Mouse (Mus musculus) macrophage (primary cell): ENCODE results near the gene Lhpp. TPM values are rescaled to one million over a fixed set of nuclear protein-coding genes. Genes with fewer than 3 reads are reported as not detected.

Experiments
- H3K27ac ChIP-seq: fragments of 350-480 bp; formaldehyde crosslinking; 2 replicates; pipeline ENCODE4 v1.9.0; 2021
- H3K36me3 ChIP-seq: fragments of 350-480 bp; formaldehyde crosslinking; 2 replicates; pipeline ENCODE4 v1.9.0; 2021; ENCODE audit errors: inconsistent target
- H3K4me3 ChIP-seq: fragments of 350-480 bp; formaldehyde crosslinking; 2 replicates; pipeline ENCODE4 v1.9.0; 2021; ENCODE audit errors: inconsistent target
- H3K79me2 ChIP-seq: fragments of 350-480 bp; formaldehyde crosslinking; 2 replicates; pipeline ENCODE4 v1.9.0; 2021; ENCODE audit errors: inconsistent target
- WGBS: methylation state at CpG from one replicate; pipeline ENCODE4 v1.1.7; 2026; ENCODE audit warnings: inconsistent platforms; ENCODE audit not compliant: missing documents; 5-methylcytosine and 5-hydroxymethylcytosine counted together
- polyA plus RNA-seq: library from polyadenylated mRNA; stranded (reverse); fragments of 250-400 nt; gene quantifications from 3 replicates; pipeline ENCODE4 v1.2.4, GENCODE M21; 2018; ENCODE audit warnings: inconsistent platforms

The Lhpp gene
- polyA plus RNA-seq, 1 experiment from 2014 or later = 21.2 TPM

DNA sequence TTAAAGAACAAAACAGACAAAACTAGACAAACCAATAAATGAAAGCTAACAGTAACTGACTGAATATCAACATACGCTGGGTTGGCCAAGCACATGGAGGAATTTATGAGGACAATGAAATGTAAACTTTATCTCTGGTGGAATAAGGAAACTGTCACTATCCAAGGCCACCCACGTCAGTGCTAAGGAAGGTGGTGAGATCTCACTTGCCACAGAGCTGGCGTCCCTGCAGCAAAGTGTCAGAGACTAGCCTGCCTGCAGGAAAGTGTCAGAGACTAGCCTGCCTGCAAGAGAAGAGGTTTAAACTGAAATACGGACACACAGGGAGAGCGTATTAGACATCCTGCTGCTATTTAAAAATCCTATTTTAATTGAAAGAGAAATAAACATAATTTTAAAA, 23.3 kb upstream of the Lhpp start:
- H3K27ac ChIP-seq = no peak overlapping the region
- H3K79me2 ChIP-seq = no peaks in the 10 kb centered on the region
- H3K4me3 ChIP-seq = no peak overlapping the region
- no peaks in the 10 kb centered on the region for H3K36me3 ChIP-seq
- WGBS = 94% methylated on average over 5 of the region's 5 CpGs

DNA sequence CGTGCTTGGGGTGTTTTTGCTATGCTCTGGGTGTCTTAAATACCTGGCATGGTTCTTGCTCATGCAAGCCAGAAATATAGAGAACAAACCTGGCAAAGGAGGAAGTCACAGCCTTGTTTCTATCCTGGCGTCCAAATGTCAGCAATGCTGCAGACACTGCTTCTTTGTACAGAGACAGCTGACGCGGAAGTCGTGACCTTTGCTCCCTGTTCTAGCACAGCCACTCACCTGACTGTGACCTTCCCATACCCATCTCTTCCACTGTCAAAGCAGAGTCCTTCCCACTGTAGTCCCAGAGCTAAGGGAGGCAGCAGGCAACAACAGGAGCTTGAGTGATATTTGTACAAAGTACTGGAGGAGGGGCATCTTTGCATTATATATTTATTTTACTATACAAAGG, 20.8 kb upstream of the Lhpp start:
- H3K4me3 ChIP-seq = no peak overlapping the region
- no peak overlapping the region for H3K27ac ChIP-seq
- H3K79me2 ChIP-seq = no peaks in the 10 kb centered on the region
- no peaks in the 10 kb centered on the region for H3K36me3 ChIP-seq
- WGBS = 45% methylated on average over 5 of the region's 5 CpGs

DNA sequence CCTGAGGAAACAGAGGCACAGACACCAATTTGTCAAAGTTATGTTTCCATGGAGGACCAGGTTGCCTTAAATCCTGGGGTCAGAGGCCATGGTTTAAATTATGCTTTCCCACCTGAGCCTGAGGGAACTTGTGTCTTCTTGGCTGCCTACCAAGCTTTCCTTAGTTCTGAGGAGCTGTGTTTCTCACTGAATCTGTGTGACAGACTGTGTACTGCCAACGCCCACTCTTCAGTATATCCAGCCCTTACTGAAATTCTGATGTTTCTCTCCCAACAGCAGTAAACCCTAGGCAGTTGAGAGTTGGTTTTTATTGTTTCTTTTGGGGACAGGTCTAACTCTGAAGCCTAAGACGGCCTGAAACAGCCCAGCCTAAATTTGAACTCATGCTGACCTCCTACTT, 16.7 kb upstream of the Lhpp start:
- H3K36me3 ChIP-seq = no peaks in the 10 kb centered on the region
- H3K79me2 ChIP-seq = no peaks in the 10 kb centered on the region
- no peak overlapping the region for H3K27ac ChIP-seq
- no peak overlapping the region for H3K4me3 ChIP-seq
- 80% methylated on average over 2 of the region's 2 CpGs for WGBS

DNA sequence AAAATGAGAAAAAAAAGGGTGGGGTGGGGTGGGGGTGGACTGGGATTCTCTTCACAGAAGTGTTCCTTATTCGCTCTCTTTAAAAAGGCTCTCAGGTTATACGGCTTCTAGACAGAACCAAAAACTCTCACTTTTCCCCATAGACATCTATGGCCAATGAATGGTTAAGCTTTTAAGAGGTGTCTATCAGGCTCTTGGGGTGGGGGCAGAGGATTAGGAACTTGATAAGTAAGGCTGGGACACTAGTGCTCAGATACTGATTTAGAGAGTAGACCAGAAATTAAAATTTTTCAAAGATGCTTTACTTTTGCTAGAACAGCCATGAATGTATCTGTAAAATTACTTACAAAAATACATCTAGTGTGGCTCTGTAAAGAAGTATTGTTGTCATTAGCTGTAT, 16.1 kb upstream of the Lhpp start:
- Histone ChIP-seq H3K36me3 (no peaks in the 10 kb centered on the region), H3K27ac (no peak overlapping the region), H3K4me3 (no peak overlapping the region), H3K79me2 (no peaks in the 10 kb centered on the region)
- 95% methylated on average over 2 of the region's 2 CpGs for WGBS

DNA sequence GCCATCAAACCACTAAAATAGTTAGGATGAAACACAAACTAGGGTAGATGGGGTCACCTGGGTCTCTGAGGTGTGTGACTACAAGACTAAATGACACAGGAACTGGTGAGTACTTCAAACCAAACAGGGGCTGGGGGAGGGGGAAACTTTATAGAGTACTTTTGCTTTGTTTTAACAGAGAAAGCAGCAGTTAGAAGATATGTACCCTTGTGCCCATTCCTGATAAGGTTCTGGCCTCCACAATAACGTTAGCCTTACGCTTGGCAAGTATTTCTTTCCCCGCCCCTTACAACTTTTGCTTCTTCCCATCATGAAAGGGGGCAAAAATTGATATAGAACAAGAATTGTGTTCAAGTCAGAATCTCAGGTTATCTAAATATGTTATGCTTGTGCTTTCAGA, 14.7 kb upstream of the Lhpp start:
- Histone ChIP-seq H3K27ac (no peak overlapping the region), H3K36me3 (no peaks in the 10 kb centered on the region), H3K4me3 (no peak overlapping the region), H3K79me2 (no peaks in the 10 kb centered on the region)
- 86% methylated on average over 3 of the region's 3 CpGs for WGBS

DNA sequence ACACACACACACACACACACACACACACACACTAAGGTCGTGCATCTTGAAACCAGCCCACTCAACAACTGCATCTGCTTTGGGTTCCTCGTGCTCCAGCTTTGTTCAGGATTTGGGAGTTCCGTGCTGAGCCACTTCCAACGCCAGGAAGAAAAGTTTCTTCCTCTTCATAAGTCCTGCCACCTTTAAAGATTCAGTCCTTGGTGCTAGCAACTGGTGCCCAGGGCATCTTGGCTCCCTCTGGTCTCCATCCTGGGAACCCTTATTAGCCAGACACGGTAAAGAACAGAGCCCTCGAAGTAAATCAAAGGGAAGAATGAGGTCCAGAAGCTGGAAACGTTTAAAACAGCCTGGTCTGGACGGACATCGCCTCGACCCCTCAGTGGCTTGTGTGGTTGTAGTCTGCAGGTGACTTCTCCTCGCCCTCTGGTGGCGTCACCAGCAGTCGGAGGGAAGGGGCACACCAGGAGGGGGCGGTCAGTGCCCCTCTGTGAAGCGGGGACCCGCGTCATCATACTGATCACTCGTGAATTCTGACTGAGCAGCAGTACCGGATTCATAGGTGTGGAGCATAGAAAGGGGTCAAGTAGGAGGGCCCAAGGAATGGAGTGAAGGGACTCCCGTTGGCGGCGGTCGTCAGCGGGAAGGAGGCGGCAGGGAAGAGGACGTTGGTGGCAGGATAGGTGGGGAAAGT, 13.7 kb upstream of the Lhpp start:
- H3K36me3 ChIP-seq = no peaks in the 10 kb centered on the region
- 9% methylated on average over 26 of the region's 26 CpGs for WGBS
- H3K79me2 ChIP-seq = no peaks in the 10 kb centered on the region
- H3K27ac ChIP-seq = no peak overlapping the region
- no peak overlapping the region for H3K4me3 ChIP-seq

DNA sequence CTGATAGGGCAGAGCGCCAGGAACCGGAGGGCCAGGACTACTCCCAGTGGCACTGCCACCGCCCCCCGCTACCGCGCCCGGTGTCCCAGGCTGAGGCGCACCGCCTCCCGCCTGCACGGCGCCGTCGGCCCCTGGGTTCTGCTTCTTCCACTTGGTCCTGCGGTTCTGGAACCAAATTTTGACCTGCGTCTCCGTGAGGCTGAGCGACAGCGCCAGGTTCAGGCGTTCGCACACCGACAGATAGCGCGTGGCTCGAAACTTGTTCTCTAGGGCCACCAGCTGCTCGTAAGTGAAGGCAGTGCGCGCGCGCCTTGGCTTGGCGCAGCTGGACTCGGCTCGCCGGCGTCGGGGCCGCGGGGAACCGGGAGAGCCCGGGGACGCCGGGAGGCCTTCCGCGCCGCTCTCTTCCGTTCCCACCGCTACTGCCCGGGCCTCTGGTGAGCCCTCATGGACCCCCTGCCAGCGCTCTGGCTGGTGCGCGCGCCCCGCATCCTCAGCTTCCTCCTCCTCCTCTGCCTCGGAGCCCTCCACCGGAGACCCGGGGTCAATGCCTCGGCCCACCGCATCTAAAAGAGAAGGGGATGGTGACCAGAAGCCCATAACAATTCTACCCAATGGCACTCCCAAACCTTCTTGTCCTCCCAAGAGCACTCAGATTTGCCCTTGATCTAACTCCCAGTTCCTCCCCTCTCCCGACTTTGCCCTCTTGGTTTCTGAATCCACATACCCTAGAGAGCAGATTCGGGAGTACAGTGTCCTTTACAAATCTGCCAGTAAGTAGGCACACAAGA, 13.0 kb upstream of the Lhpp start:
- no peaks in the 10 kb centered on the region for H3K36me3 ChIP-seq
- no peaks in the 10 kb centered on the region for H3K79me2 ChIP-seq
- 1% methylated on average over 60 of the region's 60 CpGs for WGBS
- no peak overlapping the region for H3K27ac ChIP-seq
- no peak overlapping the region for H3K4me3 ChIP-seq

DNA sequence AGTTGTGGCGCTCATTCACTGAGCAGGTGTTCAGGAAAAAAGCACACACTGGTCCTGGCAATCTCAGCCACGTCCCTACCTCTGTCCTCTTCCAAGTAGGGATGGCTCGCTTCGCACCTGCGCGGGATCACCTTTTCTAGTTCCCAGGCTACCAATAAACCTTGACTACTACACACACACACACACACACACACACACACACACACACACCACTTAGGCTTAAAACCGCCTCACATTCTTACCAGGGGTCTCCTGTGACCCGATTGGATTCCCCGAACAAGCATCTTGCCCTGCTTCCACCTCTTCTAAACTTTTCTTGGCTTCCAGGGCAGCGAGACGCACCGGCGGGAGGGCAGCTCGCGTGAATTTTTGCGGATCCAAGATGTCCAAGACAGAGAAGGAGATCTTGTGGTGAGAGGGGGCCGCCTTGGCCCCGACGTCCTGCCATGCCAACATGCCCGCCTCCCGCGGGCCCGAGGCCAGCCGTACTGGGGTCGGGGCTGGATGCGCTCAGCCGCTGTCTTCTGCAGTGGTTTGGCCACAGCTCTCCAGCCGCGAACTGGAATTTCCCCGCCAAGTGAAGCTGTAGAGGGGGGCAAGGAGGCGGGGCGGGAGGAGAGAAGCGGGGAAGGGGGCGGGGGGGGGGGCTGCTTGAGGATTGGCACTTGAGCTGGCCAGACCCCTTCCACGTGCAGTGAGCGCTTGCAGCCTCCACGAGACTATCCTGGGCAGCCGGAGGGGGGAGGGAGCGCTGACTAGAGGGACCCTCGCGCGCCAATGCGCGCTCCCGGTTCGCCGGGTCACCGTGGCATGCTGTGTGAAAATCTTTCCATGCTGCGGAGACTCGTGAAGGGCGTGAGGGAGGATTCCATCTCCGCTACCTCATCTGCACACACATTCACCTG, 11.1 kb upstream of the Lhpp start, which contains the start of gene Nkx1-2:
Nkx1-2 (minus strand) TSS at position 567 of the 905 bp plus-strand sequence.
- no peak within 1 kb of the TSS for H3K27ac ChIP-seq
- WGBS = 3% methylated on average over 45 of the region's 52 CpGs
- H3K36me3 ChIP-seq = no peaks in the 10 kb centered on the region
- H3K4me3 ChIP-seq = no peak within 1 kb of the TSS
- H3K79me2 ChIP-seq = no peaks in the 10 kb centered on the region

DNA sequence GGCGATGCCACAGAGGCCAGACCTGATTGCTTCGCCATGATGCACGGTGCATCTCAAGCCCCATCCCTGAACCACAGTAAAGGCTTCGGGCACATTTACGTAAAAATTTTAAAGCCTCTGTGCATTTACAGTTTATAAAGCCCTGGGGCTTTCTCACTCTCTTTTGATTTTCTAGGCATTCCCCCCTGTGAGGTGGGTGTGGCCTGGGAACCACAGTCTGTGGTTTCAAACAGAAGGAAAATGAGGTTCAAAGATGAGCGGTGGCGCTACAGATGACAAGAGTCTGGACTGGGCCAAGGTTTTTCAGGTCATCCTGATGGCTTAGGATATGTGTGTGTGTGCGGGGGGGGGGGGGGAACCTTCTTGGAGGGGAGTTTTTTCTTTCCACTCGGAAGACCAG, 10.4 kb upstream of the Lhpp start:
- Histone ChIP-seq H3K36me3 (no peaks in the 10 kb centered on the region), H3K4me3 (no peak overlapping the region), H3K27ac (no peak overlapping the region), H3K79me2 (no peaks in the 10 kb centered on the region)
- WGBS = 4% methylated on average over 9 of the region's 9 CpGs

DNA sequence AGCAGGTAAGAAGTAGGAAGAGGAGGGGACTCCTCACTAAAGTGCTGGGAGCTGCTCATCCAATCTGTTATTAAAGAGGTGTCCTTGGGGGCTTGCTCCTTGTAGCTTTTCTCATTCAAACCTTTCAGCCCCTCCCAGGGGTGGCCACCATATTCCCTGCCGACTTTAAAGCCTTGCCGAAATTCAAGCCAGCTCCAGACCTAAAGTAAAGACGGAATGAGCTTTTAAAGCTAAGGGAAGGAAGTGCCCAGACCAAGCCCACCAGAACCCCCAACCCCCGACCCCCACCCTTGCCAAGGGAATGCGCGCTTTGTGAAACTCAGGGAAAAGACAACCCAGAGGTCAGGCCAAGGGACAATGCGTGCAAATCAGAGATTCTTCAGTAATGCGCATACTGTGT, 9.5 kb upstream of the Lhpp start:
- Histone ChIP-seq H3K27ac (no peak overlapping the region), H3K36me3 (no peaks in the 10 kb centered on the region), H3K79me2 (no peaks in the 10 kb centered on the region), H3K4me3 (no peak overlapping the region)
- 26% methylated on average over 8 of the region's 8 CpGs for WGBS

DNA sequence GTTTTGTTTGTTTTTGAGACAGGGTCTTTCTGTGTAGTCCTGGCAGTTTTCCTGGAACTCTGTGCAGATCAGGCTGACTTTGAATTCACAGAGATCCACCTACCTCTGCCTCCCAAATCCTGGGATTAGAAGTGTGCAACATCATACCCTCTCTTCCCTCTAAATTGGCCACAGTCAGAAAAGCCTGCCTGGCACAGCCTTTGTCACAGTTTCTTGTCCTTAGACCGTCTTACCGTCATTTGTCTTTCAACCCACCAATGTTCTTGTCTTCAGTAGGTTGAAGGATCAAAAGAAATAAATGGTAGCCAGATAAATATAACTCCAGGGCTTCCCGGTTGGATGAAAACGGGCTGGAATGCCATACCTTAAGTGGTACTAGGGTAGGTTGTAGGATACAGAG, 5.7 kb upstream of the Lhpp start:
- no peak overlapping the region for H3K4me3 ChIP-seq
- H3K79me2 ChIP-seq = no peaks in the 10 kb centered on the region
- no peak overlapping the region for H3K27ac ChIP-seq
- 97% methylated on average over 4 of the region's 4 CpGs for WGBS
- no peaks in the 10 kb centered on the region for H3K36me3 ChIP-seq

DNA sequence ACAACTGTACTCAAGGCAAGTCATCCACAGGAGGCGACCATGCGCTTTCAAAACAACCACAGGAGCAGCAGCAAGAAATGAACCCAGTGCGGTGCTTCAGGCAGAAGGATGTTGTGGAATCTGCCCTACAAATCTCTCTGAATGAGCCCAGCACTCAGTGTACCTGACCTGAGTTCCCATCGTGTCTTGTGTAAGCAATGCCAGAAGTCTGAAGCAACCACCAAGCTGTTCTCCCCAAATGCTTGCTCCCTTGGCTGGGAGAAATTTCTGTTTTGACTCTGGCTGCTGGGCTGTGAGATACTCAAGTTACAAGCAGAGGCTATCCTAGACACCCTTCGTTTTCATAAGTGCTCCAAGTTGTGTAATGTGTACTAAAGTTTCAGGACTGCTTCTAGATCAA, 4.7 kb upstream of the Lhpp start:
- Histone ChIP-seq H3K36me3 (no peaks in the 10 kb centered on the region), H3K79me2 (no peaks in the 10 kb centered on the region), H3K27ac (no peak overlapping the region), H3K4me3 (no peak overlapping the region)
- 62% methylated on average over 5 of the region's 5 CpGs for WGBS

DNA sequence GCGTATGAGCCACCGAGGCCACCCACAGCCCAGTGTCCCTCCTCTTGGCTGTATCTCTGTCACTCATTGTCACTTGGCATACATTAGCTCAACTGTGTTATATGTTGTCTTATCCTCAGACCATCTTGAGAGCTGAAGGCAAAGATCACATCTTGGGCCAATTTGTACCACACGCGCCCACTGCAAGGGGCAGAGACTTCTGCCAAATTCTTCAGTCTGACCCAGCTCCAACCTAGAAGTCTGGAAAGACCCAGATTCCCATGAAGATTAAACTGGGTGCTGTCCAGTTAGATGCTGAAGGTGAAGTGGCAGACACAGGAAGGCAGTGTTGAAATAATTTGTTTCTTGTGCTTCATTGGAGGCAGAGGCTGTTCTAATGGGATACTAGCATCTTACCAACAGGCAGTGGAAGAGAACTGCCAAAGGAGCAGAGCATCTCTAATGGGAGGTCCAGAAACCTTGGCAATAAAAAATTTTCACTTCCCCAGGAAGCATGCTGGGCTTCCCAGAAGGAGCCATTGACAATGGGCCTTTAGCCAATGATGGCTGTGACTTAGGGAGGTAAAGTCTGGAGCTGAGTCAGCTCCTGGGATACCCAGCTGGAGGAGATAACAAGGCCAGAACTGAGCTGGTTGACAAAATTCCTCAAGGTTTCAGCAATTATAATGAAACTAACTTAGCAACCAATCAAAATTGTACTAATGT, 2.0 kb upstream of the Lhpp start:
- WGBS = 98% methylated on average over 4 of the region's 4 CpGs
- H3K79me2 ChIP-seq = no peaks in the 10 kb centered on the region
- no peak overlapping the region for H3K4me3 ChIP-seq

DNA sequence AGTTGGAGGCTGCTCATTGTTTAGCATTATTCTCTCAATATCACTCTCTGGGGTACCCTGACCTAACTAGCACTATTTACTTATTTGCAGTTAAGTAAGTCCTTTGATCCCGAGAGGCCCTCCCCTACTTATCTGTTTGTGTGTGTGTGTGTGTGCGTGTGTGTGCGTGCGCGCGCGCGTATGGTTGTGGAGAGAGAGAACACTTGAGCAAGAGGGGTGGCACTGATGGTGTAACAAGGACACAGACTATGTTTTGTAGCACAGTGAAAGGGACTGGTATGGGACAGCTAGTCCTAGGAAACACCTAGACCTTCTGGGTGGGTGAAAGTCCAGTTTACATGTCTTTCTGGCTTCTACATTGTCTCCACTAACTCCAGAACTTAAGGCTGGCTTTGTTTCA, 1.1 kb downstream of the Lhpp start:
- H3K4me3 ChIP-seq = no peak overlapping the region
- H3K79me2 ChIP-seq = no peaks in the 10 kb centered on the region
- H3K27ac ChIP-seq = no peak overlapping the region
- 99% methylated on average over 8 of the region's 8 CpGs for WGBS
- H3K36me3 ChIP-seq = no peaks in the 10 kb centered on the region

More for the DNA sequence above, 2.0 kb upstream of the Lhpp start:
- H3K36me3 ChIP-seq = no peaks in the 10 kb centered on the region
- H3K27ac ChIP-seq = no peak overlapping the region
